Mouse (Mus musculus) neural tube, embryonic 14.5 days (tissue): ENCODE results near the gene Cbln3. TPM values are rescaled to one million over a fixed set of nuclear protein-coding genes. Genes with fewer than 3 reads are reported as not detected.

Experiments
- ATAC-seq: fragments of 200-750 bp; cut with Nextera tagmentation; 2 replicates; pipeline ENCODE4 v1.8.0; 2017; ENCODE audit warnings: low read depth, mild to moderate bottlenecking, moderate TSS enrichment, moderate library complexity
- H3K27ac ChIP-seq: fragments of 300-500 bp; sonication (generic); 2 replicates; pipeline ENCODE4 v1.5.1; 2014; ENCODE audit warnings: low read depth, mild to moderate bottlenecking, control low read depth, low read length, moderate library complexity, mixed read lengths
- H3K27me3 ChIP-seq: fragments of 300-500 bp; sonication (generic); 2 replicates; pipeline ENCODE4 v1.6.1; 2014; ENCODE audit warnings: low read length; ENCODE audit not compliant: control insufficient read depth, insufficient read depth
- H3K36me3 ChIP-seq: fragments of 300-500 bp; sonication (generic); 2 replicates; pipeline ENCODE4 v1.6.1; 2014; ENCODE audit warnings: low read length, mixed read lengths; ENCODE audit not compliant: control insufficient read depth, insufficient read depth
- H3K4me1 ChIP-seq: fragments of 300-500 bp; sonication (generic); 2 replicates; pipeline ENCODE4 v1.6.1; 2014; ENCODE audit warnings: low read length; ENCODE audit not compliant: control insufficient read depth, insufficient read depth
- H3K4me2 ChIP-seq: fragments of 300-500 bp; sonication (generic); 2 replicates; pipeline ENCODE4 v1.6.1; 2014; ENCODE audit warnings: mild to moderate bottlenecking, low read depth, low read length, control low read depth
- H3K4me3 ChIP-seq: fragments of 300-500 bp; sonication (generic); 2 replicates; pipeline ENCODE4 v1.5.1; 2014; ENCODE audit warnings: low read depth, low read length, control low read depth, mixed read lengths
- H3K9ac ChIP-seq: fragments of 300-500 bp; sonication (generic); replicated peaks from 2 replicates; pipeline ENCODE4 v1.6.1; 2014; ENCODE audit warnings: low read depth, mild to moderate bottlenecking, control low read depth, low read length, mixed read lengths
- H3K9me3 ChIP-seq: fragments of 300-500 bp; sonication (generic); 2 replicates; pipeline ENCODE4 v1.6.1; 2016; ENCODE audit warnings: low read length; ENCODE audit not compliant: control insufficient read depth
- WGBS: fragments of 180-500 bp; shearing (Covaris S2); extraction: QIAGEN DNeasy Blood & Tissue Kit; methylation state at CpG from one replicate; pipeline ENCODE4 v1.1.7; 2014; 5-methylcytosine and 5-hydroxymethylcytosine counted together
- polyA plus RNA-seq: library from polyadenylated mRNA; unstranded; fragments of >200 nt; fragmentation: Nextera tagmentation; extraction: Ambion mirVana; gene quantifications from 2 replicates; pipeline ENCODE4 v1.2.1, GENCODE M21; 2014

The Cbln3 gene
- polyA plus RNA-seq, 1 experiment from 2014 or later: 0.24 TPM

- H3K4me2 ChIP-seq: no peak overlapping the region
- no peak for ATAC-seq
- H3K9me3 ChIP-seq: no peaks in the 10 kb centered on the region
- H3K36me3 ChIP-seq: peaks cover 33% of the 10 kb centered on the region
- 90% methylated on average over 8 of the region's 8 CpGs for WGBS
- no peak overlapping the region for H3K27ac ChIP-seq
- no peak overlapping the region for H3K9ac ChIP-seq
- H3K27me3 ChIP-seq: no peaks in the 10 kb centered on the region
- H3K4me3 ChIP-seq: no peak overlapping the region
- H3K4me1 ChIP-seq: 0 out of 2 replicates have a peak, but pooled peaks cover 3% of the 10 kb centered on the region
These were observed 10.9 kb downstream of the Cbln3 start for GRCm38 (mm10) chr14:55873242-55873713.

- Histone ChIP-seq H3K27me3 (no peaks in the 10 kb centered on the region), H3K9me3 (no peaks in the 10 kb centered on the region), H3K4me3 (no peak overlapping the region), H3K4me1 (0 out of 2 replicates have a peak, but pooled peaks cover 3% of the 10 kb centered on the region), H3K36me3 (peaks cover 37% of the 10 kb centered on the region), H3K9ac (no peak overlapping the region), H3K4me2 (no peak overlapping the region), H3K27ac (no peak overlapping the region)
- 92% methylated on average over 17 of the region's 17 CpGs for WGBS
- ATAC-seq: no peak
These were observed 11.6 kb downstream of the Cbln3 start for GRCm38 (mm10) chr14:55872551-55872950.

GRCm38 (mm10) chr14:55872039-55872438 is 12.2 kb downstream of the Cbln3 start:
- 90% methylated on average over 12 of the region's 12 CpGs for WGBS
- peaks cover 38% of the 10 kb centered on the region for H3K36me3 ChIP-seq
- ATAC-seq: no peak

GRCm38 (mm10) chr14:55869538-55869937 is 14.7 kb downstream of the Cbln3 start:
- no peak overlapping the region for H3K9ac ChIP-seq
- peaks cover 50% of the 10 kb centered on the region for H3K36me3 ChIP-seq
- no peak overlapping the region for H3K4me2 ChIP-seq
- H3K4me3 ChIP-seq: no peak overlapping the region
- H3K9me3 ChIP-seq: no peaks in the 10 kb centered on the region
- H3K27ac ChIP-seq: no peak overlapping the region
- WGBS: 95% methylated on average over 6 of the region's 6 CpGs
- no peak for ATAC-seq
- 0 out of 2 replicates have a peak, but pooled peaks cover 3% of the 10 kb centered on the region for H3K4me1 ChIP-seq
- no peaks in the 10 kb centered on the region for H3K27me3 ChIP-seq

More at GRCm38 (mm10) chr14:55872039-55872438, 12.2 kb downstream of the Cbln3 start:
- Histone ChIP-seq H3K27ac (no peak overlapping the region), H3K9ac (no peak overlapping the region), H3K4me1 (0 out of 2 replicates have a peak, but pooled peaks cover 3% of the 10 kb centered on the region), H3K4me2 (no peak overlapping the region), H3K9me3 (no peaks in the 10 kb centered on the region), H3K27me3 (no peaks in the 10 kb centered on the region), H3K4me3 (no peak overlapping the region)

- 82% methylated on average over 14 of the region's 14 CpGs for WGBS
- no peak overlapping the region for H3K27ac ChIP-seq
- H3K36me3 ChIP-seq: peaks cover 55% of the 10 kb centered on the region
These were observed 15.8 kb downstream of the Cbln3 start for GRCm38 (mm10) chr14:55868230-55869026.

GRCm38 (mm10) chr14:55866962-55867361 is 17.2 kb downstream of the Cbln3 start:
- no peak overlapping the region for H3K27ac ChIP-seq
- H3K36me3 ChIP-seq: peaks cover 41% of the 10 kb centered on the region
- peaks cover 5% of the 10 kb centered on the region; the same call in 1 of the 2 replicates for H3K4me1 ChIP-seq
- no peak overlapping the region for H3K4me3 ChIP-seq
- no peaks in the 10 kb centered on the region for H3K27me3 ChIP-seq
- WGBS: 45% methylated on average over 4 of the region's 4 CpGs
- H3K9ac ChIP-seq: no peak overlapping the region
- no peaks in the 10 kb centered on the region for H3K9me3 ChIP-seq
- ATAC-seq: no peak
- H3K4me2 ChIP-seq: no peak overlapping the region

More at GRCm38 (mm10) chr14:55868230-55869026, 15.8 kb downstream of the Cbln3 start:
- Histone ChIP-seq H3K27me3 (no peaks in the 10 kb centered on the region), H3K4me2 (no peak overlapping the region), H3K4me3 (no peak overlapping the region), H3K9ac (no peak overlapping the region), H3K9me3 (no peaks in the 10 kb centered on the region), H3K4me1 (peaks cover 2% of the 10 kb centered on the region; the same call in 1 of the 2 replicates)
- ATAC-seq: no peak

- peaks cover 26% of the 10 kb centered on the region for H3K36me3 ChIP-seq
- no peaks in the 10 kb centered on the region for H3K27me3 ChIP-seq
- peaks cover 5% of the 10 kb centered on the region; the same call in 1 of the 2 replicates for H3K4me1 ChIP-seq
- H3K4me2 ChIP-seq: no peak overlapping the region
- peak; percentile 65 for ATAC-seq
- no peaks in the 10 kb centered on the region for H3K9me3 ChIP-seq
- H3K4me3 ChIP-seq: no peak overlapping the region
- no peak overlapping the region for H3K9ac ChIP-seq
- WGBS: 31% methylated on average over 7 of the region's 7 CpGs
- no peak overlapping the region for H3K27ac ChIP-seq
These were observed 20.4 kb downstream of the Cbln3 start for GRCm38 (mm10) chr14:55863773-55864172.

- peaks cover 8% of the 10 kb centered on the region for H3K4me1 ChIP-seq
- no peak for ATAC-seq
- no peak overlapping the region for H3K9ac ChIP-seq
- H3K27me3 ChIP-seq: no peaks in the 10 kb centered on the region
- no peaks in the 10 kb centered on the region for H3K9me3 ChIP-seq
- 96% methylated on average over 10 of the region's 10 CpGs for WGBS
- no peak overlapping the region for H3K27ac ChIP-seq
- H3K4me3 ChIP-seq: no peak overlapping the region
- H3K36me3 ChIP-seq: peaks cover 18% of the 10 kb centered on the region; the same call in 1 of the 2 replicates
- no peak overlapping the region for H3K4me2 ChIP-seq
These were observed 21.2 kb downstream of the Cbln3 start for GRCm38 (mm10) chr14:55862970-55863369.

GRCm38 (mm10) chr14:55862186-55862585 is 22.0 kb downstream of the Cbln3 start:
- Histone ChIP-seq H3K9ac (no peak overlapping the region), H3K9me3 (no peaks in the 10 kb centered on the region), H3K27ac (no peak overlapping the region), H3K36me3 (peaks cover 17% of the 10 kb centered on the region; the same call in 1 of the 2 replicates), H3K4me3 (no peak overlapping the region), H3K4me1 (peaks cover 9% of the 10 kb centered on the region), H3K4me2 (no peak overlapping the region), H3K27me3 (no peaks in the 10 kb centered on the region)
- ATAC-seq: no peak
- 90% methylated on average over 6 of the region's 6 CpGs for WGBS
